Mouse (Mus musculus): ENCODE results near the gene Aak1. TPM values are rescaled to one million over a fixed set of nuclear protein-coding genes. Genes with fewer than 3 reads are reported as not detected.
A peak's percentile ranks its signal among the peaks of the same experiment; 100 is the strongest.

The Aak1 gene
- polyA plus RNA-seq (2012; rRNA removed): 10.5 and 22.8 TPM in 2 replicates

GRCm38 (mm10) chr6:86848915-86849644 is at the start of gene Aak1:
Gene Aak1, plus strand, starts transcription at chr6:86849517.
- Histone ChIP-seq H3K27me3 (ENCODE audit: control insufficient read depth, insufficient read depth, low read length) (no peaks in the 10 kb centered on the region), H3K4me3 (ENCODE audit: low read depth, low read length) (peak within 1 kb of the TSS; percentile 80), H3K27ac (ENCODE audit: insufficient read depth, low read depth, low read length) (peak within 1 kb of the TSS; percentile 97), H3K36me3 (ENCODE audit: control insufficient read depth, insufficient read depth, low read length) (peaks cover 2% of the 10 kb centered on the region; the same call in 1 of the 2 replicates), H3K4me1 (ENCODE audit: control insufficient read depth, insufficient read depth, insufficient read length, low read length) (peaks cover 3% of the 10 kb centered on the region; the same call in 1 of the 2 replicates)
- no peak for TF ChIP-seq CTCF (IDR thresholded peaks at IDR 0.05; ENCODE audit: extremely low read depth, insufficient read length, insufficient replicate concordance, low read depth, low read length)
- peak; percentile 40; the same call in 1 of the 2 replicates for TF ChIP-seq POLR2A (IDR thresholded peaks at IDR 0.05; ENCODE audit: low read depth, low read length)
- under 1% methylated on average over 60 of the region's 60 CpGs for WGBS

- Histone ChIP-seq H3K27me3 (ENCODE audit: control insufficient read depth, insufficient read depth, low read length) (no peaks in the 10 kb centered on the region), H3K4me1 (ENCODE audit: control insufficient read depth, insufficient read depth, insufficient read length, low read length) (peaks cover 18% of the 10 kb centered on the region; the same call in 1 of the 2 replicates), H3K27ac (ENCODE audit: insufficient read depth, low read depth, low read length) (no peak overlapping the region), H3K4me3 (ENCODE audit: low read depth, low read length) (no peak overlapping the region), H3K36me3 (ENCODE audit: control insufficient read depth, insufficient read depth, low read length) (no peaks in the 10 kb centered on the region)
- WGBS: 91% methylated on average over 3 of the region's 3 CpGs
- TF ChIP-seq CTCF (IDR thresholded peaks at IDR 0.05; ENCODE audit: extremely low read depth, insufficient read length, insufficient replicate concordance, low read depth, low read length) (no peak), POLR2A (IDR thresholded peaks at IDR 0.05; ENCODE audit: low read depth, low read length) (no peak)
These were observed 48.9 kb upstream of the Aak1 start for GRCm38 (mm10) chr6:86800467-86800866.

- Histone ChIP-seq H3K4me3 (ENCODE audit: low read depth, low read length) (no peak overlapping the region), H3K4me1 (ENCODE audit: control insufficient read depth, insufficient read depth, insufficient read length, low read length) (peaks cover 18% of the 10 kb centered on the region; the same call in 1 of the 2 replicates), H3K36me3 (ENCODE audit: control insufficient read depth, insufficient read depth, low read length) (no peaks in the 10 kb centered on the region), H3K27me3 (ENCODE audit: control insufficient read depth, insufficient read depth, low read length) (no peaks in the 10 kb centered on the region), H3K27ac (ENCODE audit: insufficient read depth, low read depth, low read length) (no peak overlapping the region)
- TF ChIP-seq CTCF (IDR thresholded peaks at IDR 0.05; ENCODE audit: extremely low read depth, insufficient read length, insufficient replicate concordance, low read depth, low read length) (no peak), POLR2A (IDR thresholded peaks at IDR 0.05; ENCODE audit: low read depth, low read length) (no peak)
- WGBS: 18% methylated on average over 11 of the region's 11 CpGs
These were observed 47.9 kb upstream of the Aak1 start for GRCm38 (mm10) chr6:86801431-86801830.

- H3K36me3 ChIP-seq (ENCODE audit: control insufficient read depth, insufficient read depth, low read length): no peaks in the 10 kb centered on the region
- 81% methylated on average over 3 of the region's 3 CpGs for WGBS
These were observed 44.7 kb upstream of the Aak1 start for GRCm38 (mm10) chr6:86804646-86805045.

GRCm38 (mm10) chr6:86806455-86807086 is 42.7 kb upstream of the Aak1 start:
- under 1% methylated on average over 5 of the region's 5 CpGs for WGBS

More at GRCm38 (mm10) chr6:86804646-86805045, 44.7 kb upstream of the Aak1 start:
- no peaks in the 10 kb centered on the region for H3K27me3 ChIP-seq (ENCODE audit: control insufficient read depth, insufficient read depth, low read length)
- H3K4me1 ChIP-seq (ENCODE audit: control insufficient read depth, insufficient read depth, insufficient read length, low read length): peaks cover 18% of the 10 kb centered on the region; the same call in 1 of the 2 replicates
- H3K27ac ChIP-seq (ENCODE audit: insufficient read depth, low read depth, low read length): no peak overlapping the region
- H3K4me3 ChIP-seq (ENCODE audit: low read depth, low read length): no peak overlapping the region
- TF ChIP-seq CTCF (IDR thresholded peaks at IDR 0.05; ENCODE audit: extremely low read depth, insufficient read length, insufficient replicate concordance, low read depth, low read length) (no peak), POLR2A (IDR thresholded peaks at IDR 0.05; ENCODE audit: low read depth, low read length) (no peak)

GRCm38 (mm10) chr6:86812919-86813318 is 36.4 kb upstream of the Aak1 start:
- no peaks in the 10 kb centered on the region for H3K27me3 ChIP-seq (ENCODE audit: control insufficient read depth, insufficient read depth, low read length)
- H3K4me1 ChIP-seq (ENCODE audit: control insufficient read depth, insufficient read depth, insufficient read length, low read length): no peaks in the 10 kb centered on the region
- H3K27ac ChIP-seq (ENCODE audit: insufficient read depth, low read depth, low read length): no peak overlapping the region
- H3K36me3 ChIP-seq (ENCODE audit: control insufficient read depth, insufficient read depth, low read length): no peaks in the 10 kb centered on the region
- no peak for TF ChIP-seq CTCF (IDR thresholded peaks at IDR 0.05; ENCODE audit: extremely low read depth, insufficient read length, insufficient replicate concordance, low read depth, low read length)
- no peak for TF ChIP-seq POLR2A (IDR thresholded peaks at IDR 0.05; ENCODE audit: low read depth, low read length)
- 32% methylated on average over 4 of the region's 4 CpGs for WGBS
- no peak overlapping the region for H3K4me3 ChIP-seq (ENCODE audit: low read depth, low read length)

More at GRCm38 (mm10) chr6:86806455-86807086, 42.7 kb upstream of the Aak1 start:
- H3K36me3 ChIP-seq (ENCODE audit: control insufficient read depth, insufficient read depth, low read length): no peaks in the 10 kb centered on the region
- no peak overlapping the region for H3K4me3 ChIP-seq (ENCODE audit: low read depth, low read length)
- TF ChIP-seq CTCF (IDR thresholded peaks at IDR 0.05; ENCODE audit: extremely low read depth, insufficient read length, insufficient replicate concordance, low read depth, low read length): peak; percentile 98
- no peak for TF ChIP-seq POLR2A (IDR thresholded peaks at IDR 0.05; ENCODE audit: low read depth, low read length)
- H3K27me3 ChIP-seq (ENCODE audit: control insufficient read depth, insufficient read depth, low read length): no peaks in the 10 kb centered on the region
- H3K27ac ChIP-seq (ENCODE audit: insufficient read depth, low read depth, low read length): no peak overlapping the region
- H3K4me1 ChIP-seq (ENCODE audit: control insufficient read depth, insufficient read depth, insufficient read length, low read length): peaks cover 17% of the 10 kb centered on the region; the same call in 1 of the 2 replicates

- TF ChIP-seq CTCF (IDR thresholded peaks at IDR 0.05; ENCODE audit: extremely low read depth, insufficient read length, insufficient replicate concordance, low read depth, low read length) (peak; percentile 52; the same call in 1 of the 2 replicates), POLR2A (IDR thresholded peaks at IDR 0.05; ENCODE audit: low read depth, low read length) (no peak)
- H3K27me3 ChIP-seq (ENCODE audit: control insufficient read depth, insufficient read depth, low read length): no peaks in the 10 kb centered on the region
- H3K4me1 ChIP-seq (ENCODE audit: control insufficient read depth, insufficient read depth, insufficient read length, low read length): no peaks in the 10 kb centered on the region
- WGBS: 27% methylated on average over 3 of the region's 3 CpGs
- H3K27ac ChIP-seq (ENCODE audit: insufficient read depth, low read depth, low read length): no peak overlapping the region
- H3K36me3 ChIP-seq (ENCODE audit: control insufficient read depth, insufficient read depth, low read length): no peaks in the 10 kb centered on the region
- no peak overlapping the region for H3K4me3 ChIP-seq (ENCODE audit: low read depth, low read length)
These were observed 36.0 kb upstream of the Aak1 start for GRCm38 (mm10) chr6:86813341-86813740.

Measured in small intestine, adult 2 months (tissue).